Mouse (Mus musculus) kidney, embryonic 14.5 days (tissue): ENCODE results near the gene Sox2. TPM values are rescaled to one million over a fixed set of nuclear protein-coding genes. Genes with fewer than 3 reads are reported as not detected.
A peak's percentile ranks its signal among the peaks of the same experiment; 100 is the strongest.

Source experiments
- ATAC-seq: fragments of 200-750 bp; cut with Nextera tagmentation; 2 replicates; pipeline ENCODE4 v1.8.0; 2017; ENCODE audit warnings: moderate number of reproducible peaks, mild to moderate bottlenecking, moderate TSS enrichment, moderate library complexity; ENCODE audit not compliant: low FRiP score, low TSS enrichment
- H3K27ac ChIP-seq: fragments of 300-500 bp; sonication (generic); 2 replicates; pipeline ENCODE4 v1.5.1; 2014; ENCODE audit warnings: low read depth, mild to moderate bottlenecking, low read length, moderate library complexity, mixed read lengths
- H3K27me3 ChIP-seq: fragments of 300-500 bp; sonication (generic); 2 replicates; pipeline ENCODE4 v1.6.1; 2014; ENCODE audit warnings: mild to moderate bottlenecking, low read length; ENCODE audit not compliant: control insufficient read depth, insufficient read depth
- H3K36me3 ChIP-seq: fragments of 300-500 bp; sonication (generic); 2 replicates; pipeline ENCODE4 v1.6.1; 2014; ENCODE audit warnings: low read length, mixed read lengths; ENCODE audit not compliant: control insufficient read depth, insufficient read depth
- H3K4me1 ChIP-seq: fragments of 300-500 bp; sonication (generic); 2 replicates; pipeline ENCODE4 v1.6.1; 2014; ENCODE audit warnings: low read length, mixed read lengths; ENCODE audit not compliant: control insufficient read depth, insufficient read depth
- H3K4me2 ChIP-seq: fragments of 300-500 bp; sonication (generic); replicated peaks from 2 replicates; pipeline ENCODE4 v1.6.1; 2014; ENCODE audit warnings: low read depth, mild to moderate bottlenecking, low read length
- H3K4me3 ChIP-seq: fragments of 300-500 bp; sonication (generic); 2 replicates; pipeline ENCODE4 v1.5.1; 2014; ENCODE audit warnings: mild to moderate bottlenecking, low read length
- H3K9ac ChIP-seq: fragments of 300-500 bp; sonication (generic); 2 replicates; pipeline ENCODE4 v1.6.1; 2014; ENCODE audit warnings: low read depth, mild to moderate bottlenecking, low read length, moderate library complexity
- H3K9me3 ChIP-seq: fragments of 300-500 bp; sonication (generic); 2 replicates; pipeline ENCODE4 v1.6.1; 2016; ENCODE audit warnings: low read length; ENCODE audit not compliant: control insufficient read depth
- WGBS: fragments of 180-500 bp; shearing (Covaris S2); extraction: QIAGEN DNeasy Blood & Tissue Kit; methylation state at CpG from one replicate; pipeline ENCODE4 v1.1.7; 2014; 5-methylcytosine and 5-hydroxymethylcytosine counted together
- polyA plus RNA-seq: library from polyadenylated mRNA; unstranded; fragments of >200 nt; fragmentation: Nextera tagmentation; extraction: Ambion mirVana; gene quantifications from 2 replicates; pipeline ENCODE4 v1.2.1, GENCODE M21; 2014

The Sox2 gene
- polyA plus RNA-seq, 1 experiment from 2014 or later, result not detected

DNA sequence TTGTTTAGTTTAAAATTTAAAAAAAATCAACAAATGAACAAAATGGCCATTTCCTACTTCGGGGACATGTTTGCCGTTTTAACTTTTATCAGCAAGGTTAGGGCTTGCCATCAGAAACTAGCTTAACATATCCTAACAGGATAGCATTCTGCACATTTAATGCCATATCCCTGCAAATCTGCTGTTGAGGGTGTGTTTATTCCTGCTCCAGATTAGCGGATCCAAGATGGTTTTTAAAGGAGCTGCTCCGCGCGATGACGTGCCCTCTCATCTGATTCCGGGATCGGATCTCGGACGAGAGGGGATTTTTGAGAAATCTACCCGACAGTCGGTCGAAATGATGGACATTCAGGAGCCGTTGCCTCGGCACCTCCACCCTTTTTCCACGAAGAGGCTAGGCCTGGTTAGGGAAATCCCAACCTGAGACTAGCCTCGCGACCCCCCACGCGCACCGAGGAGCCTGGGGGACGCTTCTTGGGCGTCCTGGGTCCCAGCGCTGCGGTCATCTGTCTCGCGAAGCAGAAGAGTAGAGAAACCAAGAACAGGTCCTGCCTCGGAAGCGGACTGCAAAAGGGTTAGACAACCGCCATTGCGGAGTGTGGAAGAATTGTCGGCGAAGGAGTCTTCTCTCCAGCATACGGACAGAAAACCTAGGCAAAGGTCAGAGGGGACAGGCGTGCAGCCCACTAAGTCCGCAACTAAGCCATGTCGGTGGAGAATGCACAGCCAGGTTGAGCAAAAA, 8.3 kb upstream of the Sox2 start:
- H3K27me3 ChIP-seq, result peaks cover 93% of the 10 kb centered on the region
- H3K4me2 ChIP-seq, result peak overlapping the region; percentile 17
- 0 out of 2 replicates have a peak, but pooled peaks have one; percentile 11 for ATAC-seq
- no peaks in the 10 kb centered on the region for H3K9me3 ChIP-seq
- no peaks in the 10 kb centered on the region for H3K4me1 ChIP-seq
- 1% methylated on average over 38 of the region's 38 CpGs for WGBS
- H3K27ac ChIP-seq, result no peak overlapping the region
- H3K4me3 ChIP-seq, result peak overlapping the region; percentile 20; the same call in 1 of the 2 replicates
- H3K36me3 ChIP-seq, result no peaks in the 10 kb centered on the region
- no peak overlapping the region for H3K9ac ChIP-seq

DNA sequence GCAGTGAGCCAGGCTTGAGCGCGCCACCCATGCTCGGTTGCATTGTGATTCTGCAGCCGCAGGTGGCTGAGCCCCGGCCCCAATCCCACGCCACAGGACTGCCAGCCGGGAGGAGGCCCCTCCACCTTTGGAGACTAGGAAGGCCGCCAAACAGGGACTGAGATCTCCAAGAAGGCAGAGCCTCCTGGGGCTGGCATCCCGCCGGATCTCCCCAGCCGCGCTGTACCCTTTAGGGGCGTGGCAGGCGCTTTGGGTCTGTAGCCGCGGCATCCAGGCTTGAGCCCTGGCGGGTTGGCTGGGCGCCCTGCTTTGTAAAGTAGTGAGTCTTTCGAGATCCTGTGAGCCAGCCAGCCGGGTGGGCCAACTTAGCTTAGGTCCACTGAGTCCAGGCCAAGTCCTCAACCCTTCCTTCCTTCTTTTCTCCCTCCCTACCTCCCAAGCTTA, 7.7 kb upstream of the Sox2 start:
- Histone ChIP-seq H3K27ac (no peak overlapping the region), H3K36me3 (no peaks in the 10 kb centered on the region), H3K9me3 (no peaks in the 10 kb centered on the region), H3K9ac (no peak overlapping the region), H3K27me3 (peaks cover 93% of the 10 kb centered on the region), H3K4me2 (peak overlapping the region; percentile 17), H3K4me1 (no peaks in the 10 kb centered on the region), H3K4me3 (peak overlapping the region; percentile 20)
- under 1% methylated on average over 20 of the region's 20 CpGs for WGBS
- ATAC-seq, result 0 out of 2 replicates have a peak, but pooled peaks have one; percentile 26

DNA sequence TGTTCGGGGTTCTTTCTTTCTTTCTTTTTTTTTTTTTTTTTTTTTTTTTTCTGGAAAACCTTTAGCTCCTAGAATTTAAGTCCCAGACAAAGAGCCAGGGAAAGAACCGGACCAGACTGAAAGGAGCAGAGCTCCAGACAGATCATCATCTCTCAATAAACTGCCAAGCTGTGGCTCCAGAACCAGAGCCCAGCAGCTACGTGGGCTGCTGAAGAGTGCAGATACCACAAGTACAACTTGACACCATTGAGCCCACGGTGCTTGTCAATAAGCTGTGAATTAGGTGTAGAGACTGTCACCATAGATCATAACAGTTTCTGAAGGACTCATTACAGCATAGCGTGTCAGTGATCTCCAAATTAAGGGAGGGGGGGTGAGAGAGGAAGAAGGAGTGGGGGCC, 7.1 kb upstream of the Sox2 start:
- Histone ChIP-seq H3K9me3 (no peaks in the 10 kb centered on the region), H3K4me1 (no peaks in the 10 kb centered on the region), H3K4me2 (no peak overlapping the region), H3K27me3 (peaks cover 94% of the 10 kb centered on the region), H3K9ac (no peak overlapping the region), H3K4me3 (no peak overlapping the region), H3K27ac (no peak overlapping the region), H3K36me3 (no peaks in the 10 kb centered on the region)
- 7% methylated on average over 5 of the region's 5 CpGs for WGBS
- no peak for ATAC-seq

DNA sequence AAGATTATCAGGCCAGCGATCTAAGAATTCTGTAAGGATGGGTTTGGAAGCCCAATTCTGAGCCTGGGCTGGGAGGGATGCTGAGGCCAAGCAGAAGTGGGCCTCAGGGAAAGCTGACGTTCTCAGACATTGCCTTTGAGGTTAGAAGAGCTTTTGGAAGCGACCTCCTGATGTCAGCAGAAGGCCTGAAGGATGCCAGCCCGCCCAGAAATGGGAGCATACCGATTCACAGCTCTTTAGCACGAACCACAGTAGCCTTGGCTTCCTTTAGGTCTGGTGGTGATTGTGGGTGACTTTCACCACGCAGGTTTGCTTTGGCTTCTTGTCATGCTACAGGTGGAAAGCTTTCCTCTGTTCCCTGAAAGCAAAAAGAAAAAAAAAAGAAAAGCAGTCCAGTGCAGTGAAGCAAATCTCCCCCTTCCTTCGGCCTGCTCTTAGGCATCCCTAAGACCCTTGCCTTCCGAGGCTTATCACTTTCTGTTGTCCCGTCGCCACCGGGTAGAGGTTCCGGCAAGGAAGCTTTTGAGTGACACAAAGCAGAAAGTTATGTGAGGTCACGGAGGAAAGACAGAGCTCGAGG, 6.6 kb upstream of the Sox2 start:
- peaks cover 94% of the 10 kb centered on the region for H3K27me3 ChIP-seq
- no peaks in the 10 kb centered on the region for H3K4me1 ChIP-seq
- ATAC-seq, result no peak
- no peaks in the 10 kb centered on the region for H3K9me3 ChIP-seq
- no peak overlapping the region for H3K27ac ChIP-seq
- H3K36me3 ChIP-seq, result no peaks in the 10 kb centered on the region
- 7% methylated on average over 15 of the region's 15 CpGs for WGBS
- H3K9ac ChIP-seq, result no peak overlapping the region
- H3K4me2 ChIP-seq, result no peak overlapping the region
- H3K4me3 ChIP-seq, result no peak overlapping the region

DNA sequence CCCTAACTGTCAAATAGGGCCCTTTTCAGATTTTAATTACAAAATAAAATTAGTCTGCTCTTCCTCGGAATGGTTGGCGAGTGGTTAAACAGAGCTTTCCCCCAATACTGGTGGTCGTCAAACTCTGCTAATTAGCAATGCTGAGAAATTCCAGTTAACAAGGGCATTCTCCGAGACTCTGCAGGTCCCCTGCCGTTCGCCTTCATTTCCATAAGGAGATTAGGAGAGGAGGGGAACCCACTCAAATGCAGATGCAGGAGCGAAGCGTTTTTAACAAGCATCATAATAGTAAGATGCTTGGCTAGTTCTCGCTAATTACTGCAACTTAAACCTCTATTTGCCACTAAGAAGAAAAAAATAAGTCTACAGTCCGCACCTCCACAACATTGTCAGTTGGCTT, 4.0 kb upstream of the Sox2 start:
- Histone ChIP-seq H3K27me3 (peaks cover 94% of the 10 kb centered on the region), H3K4me1 (peaks cover 13% of the 10 kb centered on the region; the same call in 1 of the 2 replicates), H3K36me3 (no peaks in the 10 kb centered on the region), H3K4me3 (no peak overlapping the region), H3K27ac (no peak overlapping the region), H3K9ac (no peak overlapping the region), H3K9me3 (no peaks in the 10 kb centered on the region), H3K4me2 (no peak overlapping the region)
- under 1% methylated on average over 10 of the region's 10 CpGs for WGBS
- no peak for ATAC-seq

DNA sequence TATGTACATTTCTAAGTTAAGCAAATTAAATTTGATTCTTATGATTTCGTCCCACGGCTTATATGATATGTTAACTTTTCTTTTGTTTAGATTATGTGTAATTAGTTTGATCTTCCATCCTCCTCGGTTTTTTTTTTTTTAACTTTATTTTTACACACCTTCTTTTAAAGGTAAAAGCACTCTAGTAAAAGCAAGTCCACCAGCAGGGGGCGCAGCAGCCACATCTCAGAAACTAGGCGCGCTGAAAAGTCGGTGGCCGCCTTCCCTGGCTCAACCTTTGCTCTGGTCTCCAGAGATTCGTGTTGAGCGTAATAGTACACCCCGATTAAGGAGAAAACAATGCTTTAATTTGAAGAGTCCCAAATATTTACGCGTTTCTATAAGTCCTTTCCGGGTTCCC, 2.5 kb upstream of the Sox2 start:
- no peaks in the 10 kb centered on the region for H3K36me3 ChIP-seq
- under 1% methylated on average over 14 of the region's 14 CpGs for WGBS
- H3K4me2 ChIP-seq, result no peak overlapping the region
- no peaks in the 10 kb centered on the region for H3K9me3 ChIP-seq
- no peak for ATAC-seq
- peaks cover 86% of the 10 kb centered on the region for H3K27me3 ChIP-seq
- H3K27ac ChIP-seq, result no peak overlapping the region
- peaks cover 13% of the 10 kb centered on the region; the same call in 1 of the 2 replicates for H3K4me1 ChIP-seq
- no peak overlapping the region for H3K4me3 ChIP-seq
- no peak overlapping the region for H3K9ac ChIP-seq

DNA sequence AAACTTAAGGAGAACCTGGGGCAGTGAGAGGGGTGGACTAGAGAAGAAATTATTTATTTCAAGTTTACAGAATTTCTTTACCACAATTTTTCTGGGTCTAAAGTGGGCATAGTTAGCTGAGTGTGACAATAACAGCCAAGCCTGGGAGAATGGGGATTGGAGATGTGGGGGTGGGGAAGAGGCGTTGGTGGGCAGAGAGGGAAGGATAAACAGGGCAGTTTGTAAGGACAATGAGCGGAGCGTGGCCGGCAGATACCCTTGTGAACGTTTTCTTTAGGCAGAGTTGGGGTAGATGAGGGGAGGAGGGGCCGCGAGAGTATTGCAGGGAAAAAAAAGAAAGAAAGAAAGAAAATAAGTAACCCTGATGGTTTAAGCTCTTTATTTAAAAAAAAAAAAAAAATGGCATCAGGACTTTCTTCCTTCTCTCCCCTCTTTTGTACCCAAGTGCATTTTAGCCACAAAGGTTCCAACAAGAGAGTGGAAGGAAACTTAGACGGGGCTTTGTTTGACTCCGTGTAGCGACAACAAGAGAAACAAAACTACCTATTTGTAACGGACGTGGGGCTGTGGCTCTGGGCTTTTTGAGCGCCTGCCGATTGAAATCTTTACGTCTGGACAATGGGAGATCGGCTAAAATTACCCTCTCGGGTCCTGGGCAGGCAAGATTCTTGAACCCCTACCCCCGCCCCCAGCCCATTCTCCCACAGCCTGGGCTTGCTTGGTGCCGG, 1.9 kb upstream of the Sox2 start:
- Histone ChIP-seq H3K4me1 (peaks cover 13% of the 10 kb centered on the region; the same call in 1 of the 2 replicates), H3K36me3 (no peaks in the 10 kb centered on the region), H3K9me3 (no peaks in the 10 kb centered on the region), H3K4me2 (peak overlapping the region; percentile 61; the same call in 1 of the 2 replicates), H3K27ac (no peak overlapping the region), H3K4me3 (peak overlapping the region; percentile 32), H3K9ac (no peak overlapping the region), H3K27me3 (peaks cover 86% of the 10 kb centered on the region)
- ATAC-seq, result no peak
- under 1% methylated on average over 19 of the region's 19 CpGs for WGBS

DNA sequence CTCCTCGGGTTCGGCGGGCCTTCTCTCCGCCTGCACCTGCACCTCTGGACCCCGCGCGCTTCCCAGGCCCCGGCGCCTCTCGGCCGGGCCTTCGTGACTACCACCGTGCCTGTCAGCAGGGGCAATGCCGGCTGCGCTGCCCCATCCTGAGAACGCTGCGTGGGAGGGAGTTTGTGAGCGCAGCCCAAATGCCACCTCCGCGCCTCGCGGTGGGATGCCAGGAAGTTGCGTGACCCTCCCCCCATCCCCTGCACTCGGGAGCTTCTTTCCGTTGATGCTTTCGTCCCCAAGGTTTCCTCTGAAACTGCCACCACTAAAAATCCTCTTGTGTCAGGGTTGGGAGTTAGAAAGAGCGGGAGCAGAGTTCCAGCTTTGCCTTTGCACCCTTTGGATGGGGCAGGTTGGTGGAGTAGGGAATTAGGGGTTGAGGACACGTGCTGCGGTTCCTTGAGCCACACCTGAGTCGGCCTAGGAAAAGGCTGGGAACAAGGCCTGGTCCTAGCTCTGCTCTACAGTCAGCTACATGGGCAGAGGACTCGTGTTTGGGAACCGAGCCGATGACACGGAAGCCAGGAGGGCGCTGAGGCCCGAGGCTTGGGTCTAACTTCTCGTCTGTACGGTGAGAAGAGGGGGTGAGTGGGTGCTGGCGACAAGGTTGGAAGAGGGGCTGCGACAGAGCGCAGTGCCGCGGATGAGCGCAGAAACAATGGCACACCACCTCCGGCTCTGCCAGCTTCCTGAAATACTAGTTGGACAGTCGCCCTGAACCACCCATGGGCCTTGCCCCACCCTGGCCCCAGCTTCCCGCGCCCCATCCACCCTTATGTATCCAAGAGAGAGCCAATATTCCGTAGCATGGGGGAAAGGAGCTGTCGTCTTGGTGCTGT, 1.1 kb upstream of the Sox2 start:
- Histone ChIP-seq H3K4me1 (peaks cover 13% of the 10 kb centered on the region; the same call in 1 of the 2 replicates), H3K9ac (no peak overlapping the region), H3K9me3 (no peaks in the 10 kb centered on the region), H3K4me3 (peak overlapping the region; percentile 32), H3K27ac (no peak overlapping the region), H3K27me3 (peaks cover 86% of the 10 kb centered on the region), H3K36me3 (no peaks in the 10 kb centered on the region), H3K4me2 (peak overlapping the region; percentile 61)
- ATAC-seq, result peak; percentile 41; the same call in 1 of the 2 replicates
- WGBS, result under 1% methylated on average over 50 of the region's 50 CpGs
